Mouse (Mus musculus) bone marrow, adult 2 months (tissue): ENCODE results near the gene Surf6.

Experiments used
- CTCF ChIP-seq: fragments of 200-500 bp; IDR thresholded peaks from 2 replicates; pipeline ENCODE4 v1.5.1; 2011; ENCODE audit warnings: low read length, control low read depth; ENCODE audit not compliant: control insufficient read depth, insufficient read depth
- POLR2A ChIP-seq: fragments of 200-500 bp; IDR thresholded peaks from 2 replicates; pipeline ENCODE4 v1.6.1; 2011; ENCODE audit warnings: low read depth, mild to moderate bottlenecking, control low read depth, low read length, borderline replicate concordance; ENCODE audit not compliant: control insufficient read depth

DNA sequence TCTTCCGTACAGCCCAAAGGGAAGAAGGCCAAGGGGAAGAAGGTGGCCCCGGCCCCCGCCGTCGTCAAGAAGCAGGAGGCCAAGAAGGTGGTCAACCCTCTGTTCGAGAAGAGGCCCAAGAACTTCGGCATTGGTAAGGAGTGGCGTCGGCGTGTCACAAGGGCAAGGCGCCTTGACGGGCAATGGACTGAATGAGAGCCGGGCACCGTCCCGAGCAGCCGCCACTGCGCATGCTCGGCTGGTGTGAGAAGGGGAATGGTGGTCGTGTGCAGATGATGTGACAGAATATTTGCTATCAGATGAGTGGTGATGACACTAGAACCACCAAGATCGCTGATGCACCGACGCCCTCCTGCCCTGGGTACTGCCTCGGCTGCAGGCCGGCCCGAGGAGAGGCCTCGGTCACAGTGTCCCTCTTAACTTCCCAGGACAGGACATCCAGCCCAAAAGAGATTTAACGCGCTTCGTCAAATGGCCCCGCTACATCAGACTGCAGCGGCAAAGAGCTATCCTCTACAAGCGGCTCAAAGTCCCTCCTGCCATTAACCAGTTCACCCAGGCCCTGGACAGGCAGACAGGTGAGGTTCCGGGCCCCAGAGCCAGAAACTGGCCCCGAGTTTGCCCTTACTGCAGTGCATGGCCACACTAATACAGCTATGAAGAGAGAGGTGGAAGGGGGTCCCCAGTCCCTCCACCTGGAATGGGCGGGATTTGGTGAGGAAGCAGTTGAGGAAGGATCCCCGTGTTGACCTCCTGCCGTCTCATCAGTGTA is 8.5 kb upstream of the Surf6 start:
- TF ChIP-seq CTCF (no peak), POLR2A (no peak)
